Mouse (Mus musculus) heart, postnatal 0 days (tissue): ENCODE results near the gene Dnajc13. TPM values are rescaled to one million over a fixed set of nuclear protein-coding genes. Genes with fewer than 3 reads are reported as not detected.
A peak's percentile ranks its signal among the peaks of the same experiment; 100 is the strongest.

Source experiments
- ATAC-seq: fragments of 200-750 bp; cut with Nextera tagmentation; 2 replicates; pipeline ENCODE4 v1.8.0; 2017; ENCODE audit warnings: low read depth, moderate number of reproducible peaks, moderate library complexity; ENCODE audit not compliant: insufficient read depth
- DNase-seq: peaks from one replicate; pipeline ENCODE4 v3.0.0-alpha.2; 2016; ENCODE audit warnings: low spot score
- H3K27ac ChIP-seq: fragments of 300-500 bp; sonication (generic); 2 replicates; pipeline ENCODE4 v1.5.1; 2014; ENCODE audit warnings: low read depth, mild to moderate bottlenecking
- H3K27me3 ChIP-seq: fragments of 300-500 bp; sonication (generic); 2 replicates; pipeline ENCODE4 v1.6.1; 2014; ENCODE audit warnings: low read length, mixed read lengths; ENCODE audit not compliant: control insufficient read depth, insufficient read depth
- H3K36me3 ChIP-seq: fragments of 300-500 bp; sonication (generic); replicated peaks from 2 replicates; pipeline ENCODE4 v1.6.1; 2014; ENCODE audit warnings: low read length, mixed read lengths; ENCODE audit not compliant: control insufficient read depth, insufficient read depth
- H3K4me1 ChIP-seq: fragments of 300-500 bp; sonication (generic); 2 replicates; pipeline ENCODE4 v1.6.1; 2014; ENCODE audit warnings: antibody characterized with exemption; ENCODE audit not compliant: control insufficient read depth, insufficient read depth
- H3K4me2 ChIP-seq: fragments of 300-500 bp; sonication (generic); 2 replicates; pipeline ENCODE4 v1.6.1; 2014; ENCODE audit warnings: low read depth, mild to moderate bottlenecking, low read length, moderate library complexity
- H3K4me3 ChIP-seq: fragments of 300-500 bp; sonication (generic); 2 replicates; pipeline ENCODE4 v1.5.1; 2014; ENCODE audit warnings: low read depth, low read length
- H3K9ac ChIP-seq: fragments of 300-500 bp; sonication (generic); replicated peaks from 2 replicates; pipeline ENCODE4 v1.6.1; 2014; ENCODE audit warnings: low read depth, low read length, mixed read lengths
- H3K9me3 ChIP-seq: fragments of 300-500 bp; sonication (generic); replicated peaks from 2 replicates; pipeline ENCODE4 v1.6.1; 2016; ENCODE audit warnings: low read length; ENCODE audit not compliant: control insufficient read depth
- CTCF ChIP-seq: IDR thresholded peaks from 2 replicates; pipeline ENCODE4 v1.5.1; 2016; ENCODE audit warnings: antibody characterized with exemption, control low read depth, low read depth
- EP300 ChIP-seq: IDR thresholded peaks from 2 replicates; pipeline ENCODE4 v1.6.1; 2016; ENCODE audit warnings: antibody characterized with exemption, low read depth
- WGBS: fragments of 180-500 bp; shearing (Covaris S2); extraction: QIAGEN DNeasy Blood & Tissue Kit; methylation state at CpG from one replicate; pipeline ENCODE4 v1.1.7; 2014; 5-methylcytosine and 5-hydroxymethylcytosine counted together
- polyA plus RNA-seq: library from polyadenylated mRNA; unstranded; fragments of >200 nt; fragmentation: Nextera tagmentation; extraction: Ambion mirVana; gene quantifications from 2 replicates; pipeline ENCODE4 v1.2.1, GENCODE M21; 2015
- total RNA-seq: library from RNA; depleted of rRNA; stranded (reverse); fragments of >200 nt; gene quantifications from 2 replicates; pipeline ENCODE4 v1.2.3, GENCODE M21; 2014; ENCODE audit warnings: low replicate concordance

The Dnajc13 gene
- total and polyA plus RNA-seq, 2 experiments from 2014 or later, result 7.5 to 40.2 TPM

GRCm38 (mm10) chr9:104155100-104155715 is 107.5 kb downstream of the Dnajc13 start:
- H3K4me3 ChIP-seq, result no peak overlapping the region
- TF ChIP-seq CTCF, result no peak
- TF ChIP-seq EP300, result no peak
- no peaks in the 10 kb centered on the region for H3K9me3 ChIP-seq
- DNase-seq (no peak), ATAC-seq (no peak)
- no peak overlapping the region for H3K27ac ChIP-seq
- H3K27me3 ChIP-seq, result no peaks in the 10 kb centered on the region
- no peaks in the 10 kb centered on the region for H3K4me1 ChIP-seq
- WGBS, result 87% methylated on average over 14 of the region's 14 CpGs
- H3K36me3 ChIP-seq, result peaks cover 97% of the 10 kb centered on the region
- no peak overlapping the region for H3K4me2 ChIP-seq
- H3K9ac ChIP-seq, result no peak overlapping the region

- Histone ChIP-seq H3K27me3 (no peaks in the 10 kb centered on the region), H3K36me3 (peaks cover 73% of the 10 kb centered on the region), H3K4me2 (no peak overlapping the region), H3K9ac (no peak overlapping the region), H3K4me3 (no peak overlapping the region), H3K27ac (no peak overlapping the region), H3K9me3 (no peaks in the 10 kb centered on the region), H3K4me1 (no peaks in the 10 kb centered on the region)
- no peak for ATAC-seq
- no peak for DNase-seq
- 83% methylated on average over 7 of the region's 7 CpGs for WGBS
- TF ChIP-seq CTCF, result no peak
- no peak for TF ChIP-seq EP300
These were observed 110.6 kb downstream of the Dnajc13 start for GRCm38 (mm10) chr9:104152121-104152520.

GRCm38 (mm10) chr9:104148969-104149368 is 113.8 kb downstream of the Dnajc13 start:
- H3K36me3 ChIP-seq, result peaks cover 42% of the 10 kb centered on the region
- no peak overlapping the region for H3K9ac ChIP-seq
- peak; percentile 6 for DNase-seq
- no peak overlapping the region for H3K4me2 ChIP-seq
- H3K4me1 ChIP-seq, result no peaks in the 10 kb centered on the region
- TF ChIP-seq EP300 (no peak), CTCF (no peak)
- WGBS, result 73% methylated on average over 7 of the region's 7 CpGs
- H3K9me3 ChIP-seq, result no peaks in the 10 kb centered on the region
- H3K27ac ChIP-seq, result no peak overlapping the region
- no peak overlapping the region for H3K4me3 ChIP-seq
- ATAC-seq, result no peak
- H3K27me3 ChIP-seq, result no peaks in the 10 kb centered on the region

- no peaks in the 10 kb centered on the region for H3K4me1 ChIP-seq
- H3K27me3 ChIP-seq, result no peaks in the 10 kb centered on the region
- TF ChIP-seq CTCF, result no peak
- no peak for TF ChIP-seq EP300
- DNase-seq, result no peak
- peaks cover 19% of the 10 kb centered on the region for H3K36me3 ChIP-seq
- no peak for ATAC-seq
- H3K9ac ChIP-seq, result no peak overlapping the region
- H3K4me3 ChIP-seq, result no peak overlapping the region
- H3K4me2 ChIP-seq, result no peak overlapping the region
- 58% methylated on average over 7 of the region's 7 CpGs for WGBS
- H3K27ac ChIP-seq, result no peak overlapping the region
- no peaks in the 10 kb centered on the region for H3K9me3 ChIP-seq
These were observed 116.0 kb downstream of the Dnajc13 start for GRCm38 (mm10) chr9:104146683-104147082.

- TF ChIP-seq EP300 (no peak), CTCF (peak; percentile 41)
- 77% methylated on average over 8 of the region's 8 CpGs for WGBS
These were observed 118.3 kb downstream of the Dnajc13 start for GRCm38 (mm10) chr9:104144314-104144996.

GRCm38 (mm10) chr9:104142805-104143204 is 119.9 kb downstream of the Dnajc13 start:
- DNase-seq (no peak), ATAC-seq (0 out of 2 replicates have a peak, but pooled peaks have one; percentile 13)
- Histone ChIP-seq H3K4me2 (no peak overlapping the region), H3K9ac (no peak overlapping the region), H3K27ac (no peak overlapping the region), H3K4me3 (no peak overlapping the region), H3K4me1 (no peaks in the 10 kb centered on the region), H3K36me3 (no peaks in the 10 kb centered on the region), H3K27me3 (no peaks in the 10 kb centered on the region), H3K9me3 (no peaks in the 10 kb centered on the region)
- TF ChIP-seq EP300 (no peak), CTCF (no peak)
- 64% methylated on average over 14 of the region's 14 CpGs for WGBS

More at GRCm38 (mm10) chr9:104144314-104144996, 118.3 kb downstream of the Dnajc13 start:
- DNase-seq (no peak), ATAC-seq (no peak)
- no peak overlapping the region for H3K4me2 ChIP-seq
- H3K4me3 ChIP-seq, result no peak overlapping the region
- no peaks in the 10 kb centered on the region for H3K36me3 ChIP-seq
- no peaks in the 10 kb centered on the region for H3K4me1 ChIP-seq
- no peaks in the 10 kb centered on the region for H3K9me3 ChIP-seq
- no peak overlapping the region for H3K27ac ChIP-seq
- H3K27me3 ChIP-seq, result no peaks in the 10 kb centered on the region
- H3K9ac ChIP-seq, result no peak overlapping the region
